ENCODE assay signal across 22 mouse cellular contexts in genomic region chr2:16335194-16335781, GRCm38 (mm10). TPM values are rescaled to one million over a fixed set of nuclear protein-coding genes. Genes with fewer than 3 reads are reported as not detected.
DNase-seq lines count a peak whose midpoint lies in the region; ATAC-seq and TF ChIP-seq lines count a peak whose summit lies in the region.
"Had no signal": no experiment of that assay in that cellular context is flagged by ENCODE, and none has a peak within 500 bp of the region (broad histone marks: within the 10 kb centered on the region; RNA-seq: fewer than 3 reads in every experiment).

No protein-coding gene starts in this region.

- H3K4me3 ChIP-seq in kidney, adult 2 months (ENCODE audit: insufficient read depth, low read depth, low read length) = no peak overlapping the region
- no peak overlapping the region for H3K4me3 ChIP-seq in kidney, embryonic 16.5 days (ENCODE audit: low read length)
- no peak overlapping the region for H3K4me3 ChIP-seq in CH12.LX (replicated peaks in 1 of 3; ENCODE audit: low read depth in 2 of 3, low read length in 2 of 3, poor library complexity in 1 of 3)
- no peak overlapping the region for H3K4me3 ChIP-seq in intestine, postnatal 0 days (ENCODE audit: low read depth, low read length)
- H3K4me3 ChIP-seq: embryonic facial prominence, embryonic 10.5 days; forebrain, embryonic 15.5 days; heart, adult 2 months; heart, embryonic 13.5 days; hindbrain, embryonic 13.5 days; limb, embryonic 15.5 days; midbrain, embryonic 13.5 days had no signal

- ATAC-seq in kidney, embryonic 16.5 days (ENCODE audit: low FRiP score, low TSS enrichment) = no peak
- peak; percentile 68 for ATAC-seq in granulocyte monocyte progenitor cell, adult 5-6 weeks (replicated peaks; ENCODE audit: poor library complexity, severe bottlenecking)
- no peak for ATAC-seq in intestine, postnatal 0 days
- ATAC-seq: forebrain, embryonic 15.5 days; inflammation-experienced regulatory T-cells, adult 6 months; lung, postnatal 0 days; midbrain, embryonic 13.5 days had no signal

- H3K4me1 ChIP-seq in kidney, adult 2 months (ENCODE audit: control insufficient read depth, insufficient read depth, low read length) = no peaks in the 10 kb centered on the region
- no peaks in the 10 kb centered on the region for H3K4me1 ChIP-seq in kidney, embryonic 16.5 days (ENCODE audit: insufficient read depth, low read length)
- H3K4me1 ChIP-seq in CH12.LX (ENCODE audit: control insufficient read depth in 1 of 2, insufficient read depth in 2 of 2) = peaks cover 0 to 19% of the 10 kb centered on the region in 2 experiments; a peak in 2 of 4 replicates
- no peaks in the 10 kb centered on the region for H3K4me1 ChIP-seq in intestine, postnatal 0 days (replicated peaks; ENCODE audit: control insufficient read depth, insufficient read depth, low read length)
- H3K4me1 ChIP-seq: embryonic facial prominence, embryonic 10.5 days; forebrain, embryonic 15.5 days; heart, embryonic 13.5 days; hindbrain, embryonic 13.5 days; limb, embryonic 15.5 days; midbrain, embryonic 13.5 days had no signal

- no peak for TF ChIP-seq CTCF in kidney, adult 2 months (conservative IDR thresholded peaks at IDR 0.05; ENCODE audit: insufficient read depth, insufficient read length, low read depth, low read length)
- no peak for TF ChIP-seq CTCF in CH12.LX (conservative IDR thresholded peaks at IDR 0.05 in 1 of 2, IDR thresholded peaks at IDR 0.05 in 1 of 2; ENCODE audit: low read depth in 2 of 2, low read length in 2 of 2)
- TF ChIP-seq CTCF in intestine, postnatal 0 days (IDR thresholded peaks at IDR 0.05; ENCODE audit: low read depth) = no peak

- H3K36me3 ChIP-seq in kidney, adult 2 months (ENCODE audit: control insufficient read depth, insufficient read depth, low read length) = no peaks in the 10 kb centered on the region
- H3K36me3 ChIP-seq in kidney, embryonic 16.5 days (ENCODE audit: insufficient read depth, low read length) = no peaks in the 10 kb centered on the region
- no peaks in the 10 kb centered on the region for H3K36me3 ChIP-seq in CH12.LX (replicated peaks in 1 of 2; ENCODE audit: control insufficient read depth in 1 of 2, insufficient read depth in 1 of 2, low read length in 1 of 2)
- H3K36me3 ChIP-seq in intestine, postnatal 0 days (ENCODE audit: control insufficient read depth, insufficient read depth) = no peaks in the 10 kb centered on the region
- H3K36me3 ChIP-seq: embryonic facial prominence, embryonic 10.5 days; forebrain, embryonic 15.5 days; G1E; heart, embryonic 13.5 days; hindbrain, embryonic 13.5 days; limb, embryonic 15.5 days; midbrain, embryonic 13.5 days had no signal

- DNase-seq in kidney, adult 2 months = peak; percentile 3
- DNase-seq in layer of hippocampus, adult 9-10 months (ENCODE audit: low spot score) = peak; percentile 48
- no peak for DNase-seq in layer of hippocampus, adult 8-10 months (ENCODE audit: low spot score in 2 of 2)
- DNase-seq in CH12.LX (ENCODE audit: extremely low read depth) = peak; percentile 22
- DNase-seq in T-cell, adult 2 months (ENCODE audit: low spot score) = no peak
- DNase-seq: adrenal gland, postnatal 14 days; cerebellum, adult 9-10 months; gastrocnemius, postnatal 14 days; heart, adult 2 months; left cerebral cortex, postnatal 4 days had no signal

- TF ChIP-seq RAD21 in CH12.LX (IDR thresholded peaks at IDR 0.05; ENCODE audit: low read depth, low read length) = no peak

- no peak for TF ChIP-seq POLR2A in kidney, adult 2 months (IDR thresholded peaks at IDR 0.05; ENCODE audit: low read depth, low read length)
- no peak for TF ChIP-seq POLR2A in CH12.LX (IDR thresholded peaks at IDR 0.05; ENCODE audit: low read depth, low read length)

- no peaks in the 10 kb centered on the region for H3K9me3 ChIP-seq in kidney, embryonic 16.5 days (ENCODE audit: low read length)
- H3K9me3 ChIP-seq in CH12.LX (replicated peaks; ENCODE audit: low read length) = no peaks in the 10 kb centered on the region
- no peaks in the 10 kb centered on the region for H3K9me3 ChIP-seq in intestine, postnatal 0 days (ENCODE audit: control insufficient read depth)
- H3K9me3 ChIP-seq: embryonic facial prominence, embryonic 10.5 days; forebrain, embryonic 15.5 days; G1E; heart, embryonic 13.5 days; hindbrain, embryonic 13.5 days; limb, embryonic 15.5 days; midbrain, embryonic 13.5 days had no signal

- dilution Hi-C loops in CH12.LX (cut with MboI; ENCODE audit: extremely low pct_ligation_motif_present, extremely low pct_unique_long_range_greater_than_20kb, low sequenced_read_pairs) = no loop called here

- H3K9ac ChIP-seq in kidney, embryonic 16.5 days (replicated peaks; ENCODE audit: low read length) = no peak overlapping the region
- no peak overlapping the region for H3K9ac ChIP-seq in CH12.LX (ENCODE audit: insufficient read depth, low read depth)
- no peak overlapping the region for H3K9ac ChIP-seq in intestine, postnatal 0 days (ENCODE audit: low read depth, low read length)
- H3K9ac ChIP-seq: forebrain, embryonic 15.5 days; heart, embryonic 13.5 days; hindbrain, embryonic 13.5 days; limb, embryonic 15.5 days; midbrain, embryonic 13.5 days had no signal

- H3K27me3 ChIP-seq in kidney, adult 2 months (replicated peaks; ENCODE audit: control insufficient read depth, insufficient read depth, low read length) = no peaks in the 10 kb centered on the region
- H3K27me3 ChIP-seq in kidney, embryonic 16.5 days (ENCODE audit: insufficient read depth, low read length) = no peaks in the 10 kb centered on the region
- H3K27me3 ChIP-seq in CH12.LX (replicated peaks) = no peaks in the 10 kb centered on the region
- H3K27me3 ChIP-seq in intestine, postnatal 0 days (replicated peaks; ENCODE audit: control insufficient read depth, insufficient read depth, low read length) = no peaks in the 10 kb centered on the region
- H3K27me3 ChIP-seq: forebrain, embryonic 15.5 days; heart, embryonic 13.5 days; hindbrain, embryonic 13.5 days; limb, embryonic 15.5 days; midbrain, embryonic 13.5 days had no signal

- H3K4me2 ChIP-seq in kidney, embryonic 16.5 days (replicated peaks; ENCODE audit: low read depth, low read length) = no peak overlapping the region
- H3K4me2 ChIP-seq in CH12.LX (ENCODE audit: insufficient read depth, low read depth, poor library complexity, severe bottlenecking) = no peak overlapping the region
- H3K4me2 ChIP-seq in intestine, postnatal 0 days (replicated peaks; ENCODE audit: low read depth) = no peak overlapping the region
- H3K4me2 ChIP-seq: forebrain, embryonic 15.5 days; heart, embryonic 13.5 days; hindbrain, embryonic 13.5 days; limb, embryonic 15.5 days; midbrain, embryonic 13.5 days had no signal

- no peak for TF ChIP-seq EP300 in CH12.LX (IDR thresholded peaks at IDR 0.05; ENCODE audit: low read length)

- H3K27ac ChIP-seq in kidney, adult 2 months (ENCODE audit: insufficient read depth, low read depth, low read length) = no peak overlapping the region
- H3K27ac ChIP-seq in kidney, embryonic 16.5 days (ENCODE audit: low read length) = no peak overlapping the region
- no peak overlapping the region for H3K27ac ChIP-seq in CH12.LX (ENCODE audit: insufficient read depth, low read depth)
- H3K27ac ChIP-seq in intestine, postnatal 0 days (ENCODE audit: low read depth, low read length) = no peak overlapping the region
- H3K27ac ChIP-seq: embryonic facial prominence, embryonic 10.5 days; forebrain, embryonic 15.5 days; heart, adult 2 months; heart, embryonic 13.5 days; hindbrain, embryonic 13.5 days; limb, embryonic 15.5 days; midbrain, embryonic 13.5 days had no signal

- in situ Hi-C loops in CH12.LX (cut with MboI; ENCODE audit: low pct_ligation_motif_present, low pct_unique_long_range_greater_than_20kb, low sequenced_read_pairs) = no loop called here

- H3K79me2 ChIP-seq in CH12.LX (replicated peaks; ENCODE audit: control insufficient read depth, extremely low read depth, insufficient read depth, poor library complexity, severe bottlenecking) = no peaks in the 10 kb centered on the region

- 39% methylated on average over 4 of the region's 4 CpGs for WGBS in kidney, adult 2 months
- WGBS in kidney, embryonic 16.5 days = 35% methylated on average over 4 of the region's 4 CpGs
- WGBS in intestine, postnatal 0 days = 61% methylated on average over 4 of the region's 4 CpGs

TF ChIP-seq in CH12.LX, 34 proteins besides CTCF, POLR2A, EP300 and RAD21 (continues in another document):
- TF ChIP-seq MAX (IDR thresholded peaks at IDR 0.05; ENCODE audit: low read length) (no peak), IRF4 (IDR thresholded peaks at IDR 0.05; ENCODE audit: low read depth, low read length) (no peak), ZNF384 (IDR thresholded peaks at IDR 0.05; ENCODE audit: low read depth, low read length) (no peak), MXI1 (IDR thresholded peaks at IDR 0.05; ENCODE audit: low read depth, low read length) (no peak), NELFE (IDR thresholded peaks at IDR 0.05; ENCODE audit: low read depth, low read length) (no peak), MAZ (IDR thresholded peaks at IDR 0.05; ENCODE audit: low read depth, low read length) (no peak), USF2 (conservative IDR thresholded peaks at IDR 0.05; ENCODE audit: low read depth, low read length) (no peak), MEF2A (IDR thresholded peaks at IDR 0.05; ENCODE audit: borderline replicate concordance, low read depth, low read length) (no peak), JUND (conservative IDR thresholded peaks at IDR 0.05; ENCODE audit: low read depth, low read length) (no peak), CHD2 (IDR thresholded peaks at IDR 0.05; ENCODE audit: low read length) (no peak), SMC3 (IDR thresholded peaks at IDR 0.05; ENCODE audit: low read depth, low read length) (no peak), BHLHE40 (IDR thresholded peaks at IDR 0.05; ENCODE audit: low read depth, low read length) (no peak), POLR2AphosphoS2 (IDR thresholded peaks at IDR 0.05; ENCODE audit: low read depth, low read length) (no peak), TBP (conservative IDR thresholded peaks at IDR 0.05; ENCODE audit: low read depth, low read length) (no peak), RCOR1 (conservative IDR thresholded peaks at IDR 0.05; ENCODE audit: low read depth, low read length) (no peak), UBTF (IDR thresholded peaks at IDR 0.05; ENCODE audit: low read depth, low read length) (no peak), KAT2A (IDR thresholded peaks at IDR 0.05; ENCODE audit: insufficient replicate concordance, low read length) (no peak)

RNA-seq across cellular contexts. Expression of gene Plxdc2, which starts 20.8 kb away (rescaled TPM):
- 32.6 and 34.3 TPM in 2 replicates for polyA plus RNA-seq in kidney, adult 2 months (2012; rRNA removed)
- 41.0 and 41.4 TPM in 2 replicates for polyA plus RNA-seq in kidney, embryonic 16.5 days (2015; fragmentation: Nextera tagmentation; extraction: Ambion mirVana)
- total RNA-seq in layer of hippocampus, adult 8-10 months (2022) = 10 to 100 TPM; 29.1 to 71.3 (median 50.6) TPM
- total RNA-seq in CH12.LX (2012; rRNA removed) (not detected in 2 replicates), CH12.LX (2014; rRNA removed) (not detected in 2 replicates)
- not detected in 2 replicates for polyA plus RNA-seq in CH12.LX (2012; ENCODE audit: insufficient read length, low read depth)
- total RNA-seq in granulocyte monocyte progenitor cell, adult 5-6 weeks (2014; fragmentation: Nextera tagmentation) = 0.17 TPM in 1 of 2 replicates, not detected in the other
- total RNA-seq in granulocyte monocyte progenitor cell, adult 5-6 weeks (2017) = not detected in 2 replicates
- polyA plus RNA-seq in intestine, postnatal 0 days (2015; fragmentation: Nextera tagmentation; extraction: Ambion mirVana) = 4.2 and 4.6 TPM in 2 replicates
- polyA plus RNA-seq: G1E had no signal

Comparison
In these comparisons a context has a peak if more than half of its experiments do, and no peak if none do; other contexts are left out.
1. DNase-seq: peak in kidney, adult 2 months (single experiment), layer of hippocampus, adult 9-10 months (single experiment) and CH12.LX (single experiment); none in layer of hippocampus, adult 8-10 months (0 of 2) and T-cell, adult 2 months (single experiment).